Mouse (Mus musculus): ENCODE results near the gene Dhx32. TPM values are rescaled to one million over a fixed set of nuclear protein-coding genes. Genes with fewer than 3 reads are reported as not detected.

Gene Dhx32
- polyA plus RNA-seq (2014; fragmentation: Nextera tagmentation; extraction: Ambion mirVana), result 36.2 and 36.9 TPM in 2 replicates

GRCm38 (mm10) chr7:133782717-133783435 is at the start of gene Dhx32:
TSS of gene Dhx32 (minus strand) at chr7:133782726.
- Histone ChIP-seq H3K4me2 (ENCODE audit: low read depth, low read length) (no peak within 1 kb of the TSS), H3K9me3 (replicated peaks; ENCODE audit: control insufficient read depth, low read length) (no peaks in the 10 kb centered on the region), H3K4me3 (ENCODE audit: low read depth, low read length) (no peak within 1 kb of the TSS), H3K36me3 (replicated peaks; ENCODE audit: control insufficient read depth, insufficient read depth, low read depth, low read length) (no peaks in the 10 kb centered on the region), H3K27me3 (ENCODE audit: control insufficient read depth, insufficient read depth, low read length) (no peaks in the 10 kb centered on the region), H3K9ac (replicated peaks; ENCODE audit: low read length) (no peak within 1 kb of the TSS), H3K27ac (replicated peaks; ENCODE audit: low read depth, low read length) (no peak within 1 kb of the TSS), H3K4me1 (ENCODE audit: control insufficient read depth, insufficient read depth, low read length) (no peaks in the 10 kb centered on the region)
- DNase-seq (ENCODE audit: low spot score) (peak; percentile 79), ATAC-seq (replicated peaks; ENCODE audit: insufficient number of reproducible peaks, low FRiP score, low TSS enrichment, low read depth) (0 out of 2 replicates have a peak, but pooled peaks have one; percentile 39)
- WGBS, result 19% methylated on average over 18 of the region's 18 CpGs

GRCm38 (mm10) chr7:133829579-133829978 is 47.1 kb upstream of the Dhx32 start:
- Histone ChIP-seq H3K27me3 (ENCODE audit: control insufficient read depth, insufficient read depth, low read length) (no peaks in the 10 kb centered on the region), H3K27ac (replicated peaks; ENCODE audit: low read depth, low read length) (no peak overlapping the region), H3K4me2 (ENCODE audit: low read depth, low read length) (no peak overlapping the region), H3K36me3 (replicated peaks; ENCODE audit: control insufficient read depth, insufficient read depth, low read depth, low read length) (no peaks in the 10 kb centered on the region), H3K4me1 (ENCODE audit: control insufficient read depth, insufficient read depth, low read length) (no peaks in the 10 kb centered on the region), H3K9me3 (replicated peaks; ENCODE audit: control insufficient read depth, low read length) (no peaks in the 10 kb centered on the region), H3K9ac (replicated peaks; ENCODE audit: low read length) (no peak overlapping the region), H3K4me3 (ENCODE audit: low read depth, low read length) (no peak overlapping the region)
- ATAC-seq (replicated peaks; ENCODE audit: insufficient number of reproducible peaks, low FRiP score, low TSS enrichment, low read depth), result no peak
- no peak for DNase-seq (ENCODE audit: low spot score)
- 62% methylated on average over 7 of the region's 7 CpGs for WGBS

- no peak for DNase-seq (ENCODE audit: low spot score)
- Histone ChIP-seq H3K4me3 (ENCODE audit: low read depth, low read length) (no peak overlapping the region), H3K9ac (replicated peaks; ENCODE audit: low read length) (no peak overlapping the region), H3K27me3 (ENCODE audit: control insufficient read depth, insufficient read depth, low read length) (no peaks in the 10 kb centered on the region), H3K4me1 (ENCODE audit: control insufficient read depth, insufficient read depth, low read length) (no peaks in the 10 kb centered on the region), H3K36me3 (replicated peaks; ENCODE audit: control insufficient read depth, insufficient read depth, low read depth, low read length) (no peaks in the 10 kb centered on the region), H3K9me3 (replicated peaks; ENCODE audit: control insufficient read depth, low read length) (no peaks in the 10 kb centered on the region), H3K4me2 (ENCODE audit: low read depth, low read length) (no peak overlapping the region), H3K27ac (replicated peaks; ENCODE audit: low read depth, low read length) (no peak overlapping the region)
- no peak for ATAC-seq (replicated peaks; ENCODE audit: insufficient number of reproducible peaks, low FRiP score, low TSS enrichment, low read depth)
- 52% methylated on average over 4 of the region's 4 CpGs for WGBS
These were observed 46.0 kb upstream of the Dhx32 start for GRCm38 (mm10) chr7:133828514-133828913.

- 89% methylated on average over 2 of the region's 2 CpGs for WGBS
- H3K36me3 ChIP-seq (replicated peaks; ENCODE audit: control insufficient read depth, insufficient read depth, low read depth, low read length), result no peaks in the 10 kb centered on the region
- H3K9ac ChIP-seq (replicated peaks; ENCODE audit: low read length), result no peak overlapping the region
- H3K4me2 ChIP-seq (ENCODE audit: low read depth, low read length), result no peak overlapping the region
- H3K4me1 ChIP-seq (ENCODE audit: control insufficient read depth, insufficient read depth, low read length), result no peaks in the 10 kb centered on the region
- no peak overlapping the region for H3K27ac ChIP-seq (replicated peaks; ENCODE audit: low read depth, low read length)
- H3K9me3 ChIP-seq (replicated peaks; ENCODE audit: control insufficient read depth, low read length), result no peaks in the 10 kb centered on the region
- DNase-seq (ENCODE audit: low spot score) (no peak), ATAC-seq (replicated peaks; ENCODE audit: insufficient number of reproducible peaks, low FRiP score, low TSS enrichment, low read depth) (no peak)
- H3K27me3 ChIP-seq (ENCODE audit: control insufficient read depth, insufficient read depth, low read length), result no peaks in the 10 kb centered on the region
- no peak overlapping the region for H3K4me3 ChIP-seq (ENCODE audit: low read depth, low read length)
These were observed 42.1 kb upstream of the Dhx32 start for GRCm38 (mm10) chr7:133824579-133824978.

- WGBS, result 84% methylated on average over 6 of the region's 6 CpGs
- Histone ChIP-seq H3K4me3 (ENCODE audit: low read depth, low read length) (no peak overlapping the region), H3K4me1 (ENCODE audit: control insufficient read depth, insufficient read depth, low read length) (no peaks in the 10 kb centered on the region), H3K9ac (replicated peaks; ENCODE audit: low read length) (no peak overlapping the region), H3K4me2 (ENCODE audit: low read depth, low read length) (no peak overlapping the region), H3K9me3 (replicated peaks; ENCODE audit: control insufficient read depth, low read length) (no peaks in the 10 kb centered on the region), H3K36me3 (replicated peaks; ENCODE audit: control insufficient read depth, insufficient read depth, low read depth, low read length) (no peaks in the 10 kb centered on the region), H3K27ac (replicated peaks; ENCODE audit: low read depth, low read length) (no peak overlapping the region), H3K27me3 (ENCODE audit: control insufficient read depth, insufficient read depth, low read length) (no peaks in the 10 kb centered on the region)
- no peak for ATAC-seq (replicated peaks; ENCODE audit: insufficient number of reproducible peaks, low FRiP score, low TSS enrichment, low read depth)
- no peak for DNase-seq (ENCODE audit: low spot score)
These were observed 41.2 kb upstream of the Dhx32 start for GRCm38 (mm10) chr7:133823751-133824150.

- Histone ChIP-seq H3K4me3 (ENCODE audit: low read depth, low read length) (no peak overlapping the region), H3K9ac (replicated peaks; ENCODE audit: low read length) (no peak overlapping the region), H3K36me3 (replicated peaks; ENCODE audit: control insufficient read depth, insufficient read depth, low read depth, low read length) (no peaks in the 10 kb centered on the region), H3K27ac (replicated peaks; ENCODE audit: low read depth, low read length) (no peak overlapping the region), H3K4me1 (ENCODE audit: control insufficient read depth, insufficient read depth, low read length) (no peaks in the 10 kb centered on the region), H3K9me3 (replicated peaks; ENCODE audit: control insufficient read depth, low read length) (no peaks in the 10 kb centered on the region), H3K27me3 (ENCODE audit: control insufficient read depth, insufficient read depth, low read length) (no peaks in the 10 kb centered on the region), H3K4me2 (ENCODE audit: low read depth, low read length) (no peak overlapping the region)
- WGBS, result 85% methylated on average over 4 of the region's 4 CpGs
- ATAC-seq (replicated peaks; ENCODE audit: insufficient number of reproducible peaks, low FRiP score, low TSS enrichment, low read depth) (no peak), DNase-seq (ENCODE audit: low spot score) (no peak)
These were observed 30.8 kb upstream of the Dhx32 start for GRCm38 (mm10) chr7:133813331-133813730.

- H3K27me3 ChIP-seq (ENCODE audit: control insufficient read depth, insufficient read depth, low read length), result no peaks in the 10 kb centered on the region
- ATAC-seq (replicated peaks; ENCODE audit: insufficient number of reproducible peaks, low FRiP score, low TSS enrichment, low read depth) (no peak), DNase-seq (ENCODE audit: low spot score) (no peak)
- no peaks in the 10 kb centered on the region for H3K36me3 ChIP-seq (replicated peaks; ENCODE audit: control insufficient read depth, insufficient read depth, low read depth, low read length)
- H3K9me3 ChIP-seq (replicated peaks; ENCODE audit: control insufficient read depth, low read length), result no peaks in the 10 kb centered on the region
- H3K4me2 ChIP-seq (ENCODE audit: low read depth, low read length), result no peak overlapping the region
- H3K4me1 ChIP-seq (ENCODE audit: control insufficient read depth, insufficient read depth, low read length), result no peaks in the 10 kb centered on the region
- H3K4me3 ChIP-seq (ENCODE audit: low read depth, low read length), result no peak overlapping the region
- H3K9ac ChIP-seq (replicated peaks; ENCODE audit: low read length), result no peak overlapping the region
- no peak overlapping the region for H3K27ac ChIP-seq (replicated peaks; ENCODE audit: low read depth, low read length)
- 72% methylated on average over 7 of the region's 7 CpGs for WGBS
These were observed 30.4 kb upstream of the Dhx32 start for GRCm38 (mm10) chr7:133812927-133813326.

- no peaks in the 10 kb centered on the region for H3K36me3 ChIP-seq (replicated peaks; ENCODE audit: control insufficient read depth, insufficient read depth, low read depth, low read length)
- H3K4me3 ChIP-seq (ENCODE audit: low read depth, low read length), result no peak overlapping the region
- no peaks in the 10 kb centered on the region for H3K4me1 ChIP-seq (ENCODE audit: control insufficient read depth, insufficient read depth, low read length)
- no peaks in the 10 kb centered on the region for H3K27me3 ChIP-seq (ENCODE audit: control insufficient read depth, insufficient read depth, low read length)
- peak; percentile 76 for DNase-seq (ENCODE audit: low spot score)
- no peak overlapping the region for H3K4me2 ChIP-seq (ENCODE audit: low read depth, low read length)
- H3K9me3 ChIP-seq (replicated peaks; ENCODE audit: control insufficient read depth, low read length), result no peaks in the 10 kb centered on the region
- no peak overlapping the region for H3K27ac ChIP-seq (replicated peaks; ENCODE audit: low read depth, low read length)
- 62% methylated on average over 7 of the region's 7 CpGs for WGBS
- no peak overlapping the region for H3K9ac ChIP-seq (replicated peaks; ENCODE audit: low read length)
- no peak for ATAC-seq (replicated peaks; ENCODE audit: insufficient number of reproducible peaks, low FRiP score, low TSS enrichment, low read depth)
These were observed 23.2 kb upstream of the Dhx32 start for GRCm38 (mm10) chr7:133805614-133806175.
